Mouse (Mus musculus) brain, embryonic 14.5 days (tissue): Measurements from ENCODE around the gene Nfia.

ENCODE experiments used
- CTCF ChIP-seq: fragments of 200-500 bp; IDR thresholded peaks from 2 replicates; pipeline ENCODE4 v1.5.1; 2012; ENCODE audit warnings: inconsistent platforms, mild to moderate bottlenecking, moderate library complexity, borderline replicate concordance; ENCODE audit not compliant: insufficient read depth, insufficient read length; ENCODE audit errors: extremely low read depth
- POLR2A ChIP-seq: fragments of 200-500 bp; IDR thresholded peaks from 2 replicates; pipeline ENCODE4 v1.6.1; 2012; ENCODE audit warnings: mild to moderate bottlenecking, inconsistent platforms, borderline replicate concordance; ENCODE audit not compliant: poor library complexity, insufficient read depth, insufficient read length, severe bottlenecking; ENCODE audit errors: extremely low read depth

GRCm38 (mm10) chr4:97795957-97796356 is 23.4 kb downstream of the Nfia start:
- TF ChIP-seq POLR2A = no peak
- no peak for TF ChIP-seq CTCF
